Mouse (Mus musculus): ENCODE measurements around the gene Tle2.

DNA sequence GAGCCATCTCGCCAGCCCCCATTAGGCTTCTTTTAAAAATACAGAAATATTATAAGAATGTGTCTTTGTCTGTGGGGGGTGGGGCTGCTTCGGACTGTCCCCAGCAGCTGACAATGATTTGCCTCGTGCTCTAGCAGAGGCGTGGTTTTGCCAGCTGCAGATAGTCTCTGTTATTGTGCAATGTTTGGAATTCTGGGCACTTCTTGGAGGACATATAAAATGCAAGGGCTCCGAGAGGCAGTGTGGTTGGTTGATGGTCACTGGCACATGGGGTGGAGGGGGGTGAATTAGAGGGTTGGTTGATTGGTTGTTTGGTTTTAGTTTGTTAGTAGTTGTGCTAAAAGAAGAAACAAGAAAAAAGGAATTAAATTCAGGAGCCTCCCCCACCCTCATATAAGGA, 45.6 kb downstream of the Tle2 start:
- TF ChIP-seq GATA1 (IDR thresholded peaks at IDR 0.05; ENCODE audit: borderline replicate concordance, low read length) (no peak), FLI1 (IDR thresholded peaks at IDR 0.05; ENCODE audit: low read length) (no peak)
